Mouse (Mus musculus) cerebellum, adult 2 months (tissue): ENCODE results near the gene Myh13.

ENCODE experiments used
- CTCF ChIP-seq: fragments of 200-500 bp; IDR thresholded peaks from 2 replicates; pipeline ENCODE4 v1.5.1; 2011; ENCODE audit warnings: low read depth, mild to moderate bottlenecking, control low read depth, low read length, moderate library complexity, borderline replicate concordance; ENCODE audit not compliant: insufficient read depth
- POLR2A ChIP-seq: fragments of 200-500 bp; IDR thresholded peaks from 2 replicates; pipeline ENCODE4 v1.6.1; 2011; ENCODE audit warnings: low read length, control low read depth, borderline replicate concordance; ENCODE audit not compliant: insufficient read depth

DNA sequence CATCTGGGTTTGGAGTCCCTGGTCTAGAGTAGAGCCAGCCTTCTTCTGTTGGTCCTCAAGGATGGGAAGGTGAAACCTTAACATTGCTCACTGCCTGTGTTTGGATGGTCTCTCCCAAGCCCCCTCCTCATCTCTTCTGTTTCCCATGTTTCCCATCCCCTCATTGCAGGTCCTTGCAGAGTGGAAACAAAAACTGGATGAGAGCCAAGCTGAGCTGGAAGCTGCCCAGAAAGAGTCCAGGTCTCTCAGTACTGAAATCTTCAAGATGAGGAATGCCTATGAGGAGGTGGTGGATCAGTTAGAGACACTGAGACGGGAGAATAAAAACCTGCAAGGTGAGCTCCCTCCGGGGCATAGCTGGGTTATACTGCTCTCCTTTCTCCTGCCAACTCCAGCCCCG lies 40.8 kb downstream of the Myh13 start:
- TF ChIP-seq POLR2A (no peak), CTCF (no peak)
